28 mouse cellular contexts compared by ENCODE assay signal in the genomic region with DNA sequence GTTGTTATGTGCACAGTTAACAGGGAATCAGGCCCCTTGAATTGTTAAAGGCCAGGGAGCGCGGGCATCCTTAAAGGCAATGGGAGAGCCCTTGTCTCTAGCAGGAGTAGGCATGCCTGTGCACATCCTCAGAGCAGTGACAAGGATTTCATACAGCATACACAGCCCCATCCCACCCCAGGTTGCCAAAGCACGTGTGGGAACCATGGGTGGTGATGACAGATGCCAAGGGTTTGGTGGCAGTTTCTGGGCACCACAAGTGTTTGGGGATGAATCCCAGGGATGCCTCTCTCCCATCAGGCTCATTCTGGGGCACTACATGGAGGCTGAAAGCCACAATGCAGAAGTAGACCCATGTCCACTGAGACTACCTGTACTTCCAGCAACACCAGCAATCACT. TPM values are rescaled to one million over a fixed set of nuclear protein-coding genes. Genes with fewer than 3 reads are reported as not detected.
DNase-seq lines count a peak whose midpoint lies in the region; ATAC-seq and TF ChIP-seq lines count a peak whose summit lies in the region.
"Had no signal": no experiment of that assay in that cellular context is flagged by ENCODE, and none has a peak within 500 bp of the region (broad histone marks: within the 10 kb centered on the region; RNA-seq: fewer than 3 reads in every experiment).

No protein-coding gene starts in this region.

- peaks cover 59% of the 10 kb centered on the region for H3K4me1 ChIP-seq in heart, embryonic 12.5 days (replicated peaks)
- peaks cover 26% of the 10 kb centered on the region for H3K4me1 ChIP-seq in cortical plate, adult 2 months (ENCODE audit: control insufficient read depth, insufficient read depth, low read length)
- H3K4me1 ChIP-seq: forebrain, embryonic 13.5 days; hindbrain, embryonic 15.5 days had no signal

- no peak overlapping the region for H3K9ac ChIP-seq in heart, embryonic 12.5 days
- H3K9ac ChIP-seq: forebrain, embryonic 13.5 days; heart, embryonic 15.5 days; hindbrain, embryonic 12.5 days; hindbrain, embryonic 15.5 days; intestine, embryonic 15.5 days had no signal

- TF ChIP-seq CTCF in left cerebral cortex, adult 2 months (IDR thresholded peaks at IDR 0.05) = no peak
- TF ChIP-seq CTCF in cortical plate, adult 2 months (IDR thresholded peaks at IDR 0.05; ENCODE audit: extremely low read depth, insufficient read depth, low read length) = no peak

- 74% methylated on average over 3 of the region's 3 CpGs for WGBS in heart, embryonic 12.5 days

- intact Hi-C loops in left cerebral cortex, adult 2 months (cut with DNase I) = loop anchor here (2.0 kb wide), 2 partner anchors 32 to 74 kb away; no protein-coding TSS in a partner anchor

- no peak overlapping the region for H3K4me2 ChIP-seq in heart, embryonic 12.5 days
- H3K4me2 ChIP-seq: forebrain, embryonic 13.5 days; heart, embryonic 11.5 days; heart, embryonic 15.5 days; hindbrain, embryonic 12.5 days; hindbrain, embryonic 15.5 days; intestine, embryonic 15.5 days had no signal

- no peak for ATAC-seq in heart, embryonic 12.5 days (ENCODE audit: insufficient number of reproducible peaks, low FRiP score)
- ATAC-seq: CD4-positive, CD25-positive, alpha-beta regulatory T cell, adult 4 months; forebrain, embryonic 13.5 days had no signal

- H3K27me3 ChIP-seq in heart, embryonic 12.5 days (replicated peaks) = peaks cover 72% of the 10 kb centered on the region
- H3K27me3 ChIP-seq: forebrain, embryonic 13.5 days; hindbrain, embryonic 15.5 days; intestine, embryonic 15.5 days had no signal

- DNase-seq in heart, adult 11 months = peak; percentile 84
- no peak for DNase-seq in left cerebral cortex, adult 2 months (ENCODE audit: extremely low spot score in 1 of 2, low spot score in 2 of 2)
- DNase-seq in left cerebral cortex, adult 11 months (ENCODE audit: low spot score) = no peak
- peak; percentile 19 for DNase-seq in brain, adult 2 months (ENCODE audit: low read depth, low spot score)
- DNase-seq in urinary bladder, adult 2 months (ENCODE audit: low spot score) = no peak
- DNase-seq: adrenal gland, adult 2 months; adrenal gland, postnatal 14 days; cerebellum, adult 18-20 months; cerebellum, adult 9-10 months; cerebellum, postnatal 25 days; embryo, embryonic 11 days; gastrocnemius, postnatal 25 days; heart, adult 2 months; heart, postnatal 10 days; heart, postnatal 4 days; kidney, adult 11 months had no signal

- H3K4me3 ChIP-seq in heart, embryonic 12.5 days = no peak overlapping the region
- no peak overlapping the region for H3K4me3 ChIP-seq in left cerebral cortex, adult 2 months
- H3K4me3 ChIP-seq in cortical plate, adult 2 months (ENCODE audit: insufficient read depth, low read length) = no peak overlapping the region
- H3K4me3 ChIP-seq: forebrain, embryonic 10.5 days; forebrain, embryonic 13.5 days; heart, adult 2 months; heart, embryonic 15.5 days; hindbrain, embryonic 12.5 days; hindbrain, embryonic 15.5 days; intestine, embryonic 15.5 days had no signal

- H3K9me3 ChIP-seq in heart, embryonic 12.5 days (replicated peaks) = no peaks in the 10 kb centered on the region
- H3K9me3 ChIP-seq: forebrain, embryonic 10.5 days; forebrain, embryonic 13.5 days; heart, embryonic 15.5 days; hindbrain, embryonic 12.5 days; hindbrain, embryonic 15.5 days; intestine, embryonic 15.5 days had no signal

- no peak overlapping the region for H3K27ac ChIP-seq in heart, embryonic 12.5 days (ENCODE audit: poor library complexity, severe bottlenecking)
- peak overlapping the region; percentile 83 for H3K27ac ChIP-seq in left cerebral cortex, adult 2 months
- H3K27ac ChIP-seq in cortical plate, adult 2 months (ENCODE audit: insufficient read depth, low read length) = peak overlapping the region; percentile 57
- H3K27ac ChIP-seq: forebrain, embryonic 10.5 days; forebrain, embryonic 13.5 days; heart, adult 2 months; heart, embryonic 15.5 days; hindbrain, embryonic 12.5 days; hindbrain, embryonic 15.5 days; intestine, embryonic 15.5 days had no signal

- no peaks in the 10 kb centered on the region for H3K36me3 ChIP-seq in heart, embryonic 12.5 days
- H3K36me3 ChIP-seq: forebrain, embryonic 10.5 days; heart, embryonic 15.5 days; hindbrain, embryonic 12.5 days; hindbrain, embryonic 15.5 days; intestine, embryonic 15.5 days had no signal

- TF ChIP-seq POLR2A in cortical plate, adult 2 months (IDR thresholded peaks at IDR 0.05; ENCODE audit: extremely low read depth, insufficient read depth, low read length) = no peak

RNA-seq across cellular contexts. Expression of a gene that starts 29.7 kb away (rescaled TPM):
- polyA plus RNA-seq in heart, embryonic 12.5 days (2016; fragmentation: Nextera tagmentation; extraction: Ambion mirVana) = 1.7 and 2.4 TPM in 2 replicates
- total RNA-seq in left cerebral cortex, adult 2 months (2021) = 100 to 1,000 TPM in 1 of 2 experiments, 10 to 100 TPM in 1; 58.6 to 100 TPM
- polyA plus RNA-seq in cortical plate, adult 2 months (2012; rRNA removed) = 69.7 and 71.4 TPM in 2 replicates
- 1.2 and 1.4 TPM in 2 replicates for polyA plus RNA-seq in urinary bladder, adult 2 months (2012; rRNA removed)
- total RNA-seq: common myeloid progenitor, adult 5-6 weeks; MEL had no signal
- polyA plus RNA-seq: CD4-positive, CD25-positive, alpha-beta regulatory T cell, adult 4 months had no signal

Comparison
In these comparisons a context has a peak if more than half of its experiments do, and no peak if none do; other contexts are left out.
1. DNase-seq: peak in heart, adult 11 months (single experiment) and brain, adult 2 months (single experiment); none in left cerebral cortex, adult 2 months (0 of 2), left cerebral cortex, adult 11 months (single experiment) and urinary bladder, adult 2 months (single experiment).
2. RNA of a gene that starts 29.7 kb away (polyA plus RNA-seq): 69.7 to 71.4 TPM in cortical plate, adult 2 months; 1.7 to 2.4 TPM in heart, embryonic 12.5 days and 1.2 to 1.4 TPM in urinary bladder, adult 2 months; every median in the first group is over 10 times any median in the second.